Mouse (Mus musculus) embryonic fibroblast, embryonic 13.5 days (primary cell): ENCODE measurements around the gene Fancf. TPM values are rescaled to one million over a fixed set of nuclear protein-coding genes. Genes with fewer than 3 reads are reported as not detected.

Experiments used
- H3K27ac ChIP-seq: 2 replicates; pipeline ENCODE4 v1.5.1; 2012; ENCODE audit warnings: low read length, control low read depth, inconsistent platforms; ENCODE audit not compliant: insufficient read depth
- H3K4me1 ChIP-seq: 2 replicates; pipeline ENCODE4 v1.6.1; 2011; ENCODE audit warnings: low read length; ENCODE audit not compliant: control insufficient read depth, insufficient read depth
- H3K4me3 ChIP-seq: 2 replicates; pipeline ENCODE4 v1.5.1; 2011; ENCODE audit warnings: mild to moderate bottlenecking, control low read depth, low read length; ENCODE audit not compliant: insufficient read depth
- CTCF ChIP-seq: IDR thresholded peaks from 2 replicates; pipeline ENCODE4 v1.5.1; 2011; ENCODE audit warnings: mild to moderate bottlenecking, control low read depth, low read length, moderate library complexity, borderline replicate concordance; ENCODE audit not compliant: insufficient read depth
- POLR2A ChIP-seq: IDR thresholded peaks from 2 replicates; pipeline ENCODE4 v1.6.1; 2011; ENCODE audit warnings: low read depth, mild to moderate bottlenecking, control low read depth, low read length, moderate library complexity
- polyA plus RNA-seq: library from polyadenylated mRNA; stranded (reverse); fragments of >200 nt; gene quantifications from 2 replicates; pipeline ENCODE4 v1.2.4, GENCODE M21; 2011; ENCODE audit warnings: low read depth; ENCODE audit not compliant: missing spikeins, insufficient read length

Gene Fancf
- polyA plus RNA-seq = 11.5 and 15.9 TPM in 2 replicates

DNA sequence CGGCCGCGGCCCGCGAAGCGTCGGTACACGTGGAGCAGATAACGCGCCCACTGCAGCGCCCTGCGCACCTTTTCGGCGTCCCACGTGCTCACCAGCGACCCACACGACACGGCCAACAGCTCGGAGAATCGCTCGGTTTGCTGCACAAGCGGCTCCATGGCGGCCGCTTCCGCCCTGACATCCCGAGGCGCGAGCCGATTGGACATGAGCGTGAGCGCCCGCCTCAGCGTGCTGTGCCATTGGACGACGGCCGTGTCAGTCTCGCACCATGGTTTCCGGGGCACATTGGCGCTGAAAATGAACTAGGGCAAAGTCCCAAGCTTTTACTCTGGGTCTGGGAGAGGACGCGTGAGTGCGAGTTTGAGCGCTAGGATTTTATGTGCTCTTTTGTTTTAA, at the start of gene Fancf:
Gene Fancf, minus strand, starts transcription at position 171 of the 396 bp plus-strand sequence.
- peaks cover 4% of the 10 kb centered on the region for H3K4me1 ChIP-seq
- peak within 1 kb of the TSS; percentile 54 for H3K4me3 ChIP-seq
- peak within 1 kb of the TSS; percentile 80 for H3K27ac ChIP-seq
- TF ChIP-seq POLR2A (peak; percentile 75), CTCF (no peak)

GRCm38 (mm10) chr7:51899066-51899465, 37.0 kb upstream of the Fancf start:
- no peak for TF ChIP-seq CTCF
- no peak for TF ChIP-seq POLR2A
- Histone ChIP-seq H3K4me1 (peaks cover 12% of the 10 kb centered on the region), H3K4me3 (no peak overlapping the region), H3K27ac (no peak overlapping the region)

DNA sequence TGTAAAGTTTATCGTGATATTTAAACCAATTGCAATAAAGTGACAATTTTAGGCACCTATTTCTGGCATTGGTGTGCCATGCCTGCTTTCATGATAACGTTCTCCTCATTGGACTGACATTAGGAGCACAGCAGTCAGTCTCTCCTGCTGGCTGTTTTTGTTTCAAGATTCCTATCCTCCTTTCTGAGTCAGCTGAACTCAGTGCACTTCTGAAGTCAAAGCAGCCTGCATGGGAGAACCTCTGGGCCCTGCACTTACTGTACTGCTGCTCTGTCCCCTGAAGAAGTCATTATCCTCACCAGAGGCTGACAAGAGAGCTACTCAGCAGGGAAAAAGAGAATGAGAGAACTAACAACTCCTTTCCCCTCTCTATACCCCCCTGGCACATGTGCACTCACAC, 32.9 kb upstream of the Fancf start:
- Histone ChIP-seq H3K27ac (peak overlapping the region; percentile 74), H3K4me1 (peaks cover 17% of the 10 kb centered on the region), H3K4me3 (no peak overlapping the region)
- TF ChIP-seq CTCF (no peak), POLR2A (no peak)

DNA sequence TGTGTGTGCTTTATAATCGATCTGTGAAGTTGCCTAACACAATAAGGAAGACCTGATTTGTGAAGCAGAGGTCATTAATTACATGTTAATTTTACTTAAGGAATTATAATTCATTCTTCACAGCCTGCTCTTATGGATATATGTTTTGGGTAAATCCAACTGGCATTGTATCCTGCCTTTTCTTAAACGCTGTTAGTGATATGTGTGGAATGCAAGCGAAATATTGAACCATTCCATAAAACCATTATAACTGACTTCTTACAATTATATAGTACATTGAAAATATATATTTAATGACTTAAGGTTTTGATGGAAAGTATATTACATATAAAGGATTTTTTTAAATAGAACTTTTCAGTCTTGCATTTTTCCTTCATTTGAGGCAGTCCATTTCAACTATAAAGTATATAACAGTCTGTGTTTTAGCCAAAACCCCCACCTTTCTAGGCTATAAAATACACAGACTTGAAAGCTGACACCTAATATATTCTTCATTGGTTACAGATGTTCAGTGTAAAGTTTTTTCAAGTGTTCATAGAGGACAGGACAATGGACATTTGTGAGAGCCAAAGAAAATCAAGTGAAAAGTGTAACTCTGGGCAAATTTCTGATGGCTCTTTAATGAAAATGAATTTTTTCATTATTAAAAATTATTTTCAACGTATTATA, 32.2 kb upstream of the Fancf start:
- Histone ChIP-seq H3K4me1 (peaks cover 17% of the 10 kb centered on the region), H3K27ac (peak overlapping the region; percentile 82)
- TF ChIP-seq CTCF = no peak

GRCm38 (mm10) chr7:51893008-51893407, 30.9 kb upstream of the Fancf start:
- Histone ChIP-seq H3K27ac (peak overlapping the region; percentile 83), H3K4me1 (peaks cover 19% of the 10 kb centered on the region), H3K4me3 (no peak overlapping the region)
- TF ChIP-seq CTCF (no peak), POLR2A (no peak)

More for the DNA sequence above, 32.2 kb upstream of the Fancf start:
- no peak overlapping the region for H3K4me3 ChIP-seq

- no peak overlapping the region for H3K4me3 ChIP-seq
- H3K4me1 ChIP-seq = peaks cover 19% of the 10 kb centered on the region
- H3K27ac ChIP-seq = peak overlapping the region; percentile 98
- TF ChIP-seq CTCF (no peak), POLR2A (no peak)
These were observed 30.3 kb upstream of the Fancf start for GRCm38 (mm10) chr7:51892224-51892965.

GRCm38 (mm10) chr7:51889601-51890000, 27.5 kb upstream of the Fancf start:
- Histone ChIP-seq H3K4me1 (peaks cover 11% of the 10 kb centered on the region), H3K27ac (no peak overlapping the region), H3K4me3 (no peak overlapping the region)
- TF ChIP-seq POLR2A (no peak), CTCF (no peak)

GRCm38 (mm10) chr7:51887678-51888567, 25.9 kb upstream of the Fancf start:
- no peak for TF ChIP-seq CTCF
- no peak for TF ChIP-seq POLR2A
- Histone ChIP-seq H3K27ac (peak overlapping the region; percentile 62), H3K4me3 (no peak overlapping the region), H3K4me1 (peaks cover 11% of the 10 kb centered on the region)

DNA sequence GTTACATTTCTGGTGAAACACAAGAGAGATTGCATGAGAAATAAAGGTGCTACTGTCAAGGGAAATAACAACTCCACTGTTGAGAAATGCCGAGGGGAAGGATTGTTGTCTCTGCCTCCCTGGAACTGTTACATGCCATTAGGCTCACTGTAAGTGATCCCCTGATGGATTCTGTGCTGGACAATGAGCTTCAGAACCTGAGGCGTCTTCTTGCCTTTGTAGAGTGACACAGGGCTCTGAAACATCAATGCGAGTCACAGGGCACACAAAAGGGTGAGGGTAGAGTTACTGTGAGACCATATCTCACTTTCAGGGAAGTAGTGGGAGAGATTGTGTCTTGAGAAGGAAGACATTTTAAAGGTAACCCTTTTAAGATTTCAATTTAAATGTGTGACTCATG, 23.3 kb upstream of the Fancf start:
- Histone ChIP-seq H3K4me3 (no peak overlapping the region), H3K4me1 (peaks cover 7% of the 10 kb centered on the region), H3K27ac (no peak overlapping the region)
- no peak for TF ChIP-seq CTCF
- no peak for TF ChIP-seq POLR2A

DNA sequence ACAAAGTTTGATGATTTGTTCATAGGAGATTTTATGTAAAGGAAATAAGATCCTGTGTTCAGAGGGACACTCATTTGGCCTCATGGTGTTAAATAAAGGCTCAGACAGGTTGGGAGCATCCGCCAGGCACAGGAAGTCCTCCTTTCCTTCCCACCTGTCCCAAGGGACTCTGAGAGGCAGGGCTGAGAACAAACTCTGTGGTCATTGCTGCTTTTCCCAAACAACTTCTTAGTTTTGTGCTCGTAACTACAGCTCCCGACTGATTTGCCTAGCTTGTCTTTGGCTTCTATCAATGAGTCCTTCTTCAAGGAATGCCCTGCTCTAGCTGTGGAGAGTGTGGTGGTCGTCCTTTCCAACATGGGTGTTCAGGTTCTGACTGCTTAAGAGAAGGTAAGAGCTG, 18.1 kb upstream of the Fancf start:
- H3K27ac ChIP-seq = peak overlapping the region; percentile 96
- H3K4me1 ChIP-seq = peaks cover 8% of the 10 kb centered on the region; the same call in 1 of the 2 replicates
- TF ChIP-seq CTCF (no peak), POLR2A (no peak)
- H3K4me3 ChIP-seq = peak overlapping the region; percentile 31
